Mouse (Mus musculus) skeletal muscle tissue, postnatal 0 days (tissue): ENCODE measurements around the gene Npr3. TPM values are rescaled to one million over a fixed set of nuclear protein-coding genes. Genes with fewer than 3 reads are reported as not detected.

ENCODE experiments used
- polyA plus RNA-seq: library from polyadenylated mRNA; unstranded; fragments of >200 nt; fragmentation: Nextera tagmentation; extraction: Ambion mirVana; gene quantifications from 2 replicates; pipeline ENCODE4 v1.2.1, GENCODE M21; 2015

Npr3 gene
- 2.2 and 2.5 TPM in 2 replicates for polyA plus RNA-seq

DNA sequence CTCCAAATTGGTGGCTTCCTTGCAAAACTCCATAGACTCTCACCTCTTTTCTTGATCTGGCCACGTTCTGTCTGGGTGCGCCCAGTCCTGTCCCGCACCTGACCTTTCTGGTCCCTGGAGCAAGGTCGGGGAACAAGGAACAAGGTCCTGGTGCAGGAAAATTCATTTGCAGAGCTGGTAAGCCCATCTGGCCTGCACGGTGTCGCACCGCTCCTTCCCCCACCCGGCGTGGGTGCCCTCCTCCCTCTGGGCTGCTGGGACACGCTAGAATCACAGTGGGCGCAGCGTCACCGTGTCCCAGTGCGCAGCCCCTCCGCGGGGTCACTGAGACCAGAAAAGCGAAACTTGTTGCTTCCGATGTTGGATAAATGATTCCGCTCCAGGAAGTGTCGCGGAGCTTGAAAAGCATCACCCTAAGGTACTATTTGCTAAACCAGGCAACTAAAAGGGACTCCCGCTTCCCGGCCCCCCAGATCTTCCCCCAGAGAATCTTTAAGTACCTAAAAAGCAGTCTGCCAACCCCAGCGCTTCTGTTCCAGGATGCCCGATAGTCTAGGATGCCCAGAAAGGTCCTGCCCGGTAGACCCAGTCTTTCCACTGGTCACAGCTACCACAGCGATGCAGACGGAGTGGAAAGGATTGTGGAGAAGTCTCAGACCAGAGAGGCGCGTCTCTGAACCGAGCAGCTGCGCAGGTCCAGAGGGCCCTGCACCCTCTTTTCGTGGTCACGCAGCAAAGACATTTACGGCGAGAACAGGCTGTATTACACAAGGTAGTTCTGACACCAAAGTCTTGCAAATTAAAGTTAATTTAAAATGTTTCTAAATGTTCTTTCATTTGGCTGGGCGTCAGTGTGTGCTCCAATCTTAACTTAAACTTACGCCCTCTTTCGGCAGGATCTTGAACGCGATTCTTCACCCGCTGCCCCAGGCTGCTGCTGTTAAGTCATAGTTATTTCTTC lies at the start of gene Npr3:
Gene Npr3 (minus strand): TSS at position 717 of the 961 bp plus-strand sequence.

Other genes with a start within 250 kb of the Npr3 start
- gene Sub1, start 89.7 kb upstream of the Npr3 start, polyA plus RNA-seq, result 427 and 505 TPM in 2 replicates
- 70.2 and 79.4 TPM in 2 replicates for gene Zfr, start 210.5 kb upstream of the Npr3 start, polyA plus RNA-seq